Mouse (Mus musculus) lung, postnatal 0 days (tissue): ENCODE measurements around the gene Setd1b. TPM values are rescaled to one million over a fixed set of nuclear protein-coding genes. Genes with fewer than 3 reads are reported as not detected.
A peak's percentile ranks its signal among the peaks of the same experiment; 100 is the strongest.

ENCODE experiments used
- ATAC-seq: fragments of 200-750 bp; cut with Nextera tagmentation; 2 replicates; pipeline ENCODE4 v1.8.0; 2017; ENCODE audit warnings: moderate library complexity
- DNase-seq: peaks from one replicate; pipeline ENCODE4 v3.0.0-alpha.2; 2016; ENCODE audit warnings: low spot score
- H3K27ac ChIP-seq: fragments of 300-500 bp; sonication (generic); 2 replicates; pipeline ENCODE4 v1.5.1; 2014; ENCODE audit warnings: antibody characterized with exemption, mild to moderate bottlenecking, low read length, mixed read lengths
- H3K27me3 ChIP-seq: fragments of 300-500 bp; sonication (generic); replicated peaks from 2 replicates; pipeline ENCODE4 v1.6.1; 2014; ENCODE audit warnings: low read length, mixed read lengths; ENCODE audit not compliant: insufficient read depth
- H3K36me3 ChIP-seq: fragments of 300-500 bp; sonication (generic); 2 replicates; pipeline ENCODE4 v1.6.1; 2014; ENCODE audit warnings: low read length, mixed read lengths; ENCODE audit not compliant: insufficient read depth
- H3K4me1 ChIP-seq: fragments of 300-500 bp; sonication (generic); 2 replicates; pipeline ENCODE4 v1.6.1; 2014; ENCODE audit warnings: antibody characterized with exemption, low read depth, low read length, mixed read lengths; ENCODE audit not compliant: insufficient read depth
- H3K4me2 ChIP-seq: fragments of 300-500 bp; sonication (generic); replicated peaks from 2 replicates; pipeline ENCODE4 v1.6.1; 2014; ENCODE audit warnings: low read depth, mild to moderate bottlenecking, low read length, moderate library complexity, mixed read lengths
- H3K4me3 ChIP-seq: fragments of 300-500 bp; sonication (generic); 2 replicates; pipeline ENCODE4 v1.5.1; 2014; ENCODE audit warnings: low read depth, low read length
- H3K9ac ChIP-seq: fragments of 300-500 bp; sonication (generic); replicated peaks from 2 replicates; pipeline ENCODE4 v1.6.1; 2014; ENCODE audit warnings: low read depth, mild to moderate bottlenecking
- H3K9me3 ChIP-seq: fragments of 300-500 bp; sonication (generic); 2 replicates; pipeline ENCODE4 v1.6.1; 2016; ENCODE audit warnings: low read length, mixed read lengths
- CTCF ChIP-seq: IDR thresholded peaks from 2 replicates; pipeline ENCODE4 v1.5.1; 2016; ENCODE audit warnings: antibody characterized with exemption, mild to moderate bottlenecking
- EP300 ChIP-seq: IDR thresholded peaks from 2 replicates; pipeline ENCODE4 v1.6.1; 2016; ENCODE audit warnings: antibody characterized with exemption, mild to moderate bottlenecking, control low read depth
- WGBS: fragments of 180-500 bp; shearing (Covaris S2); extraction: QIAGEN DNeasy Blood & Tissue Kit; methylation state at CpG from one replicate; pipeline ENCODE4 v1.1.7; 2014; 5-methylcytosine and 5-hydroxymethylcytosine counted together
- polyA plus RNA-seq: library from polyadenylated mRNA; unstranded; fragments of >200 nt; fragmentation: Nextera tagmentation; extraction: Ambion mirVana; gene quantifications from 2 replicates; pipeline ENCODE4 v1.2.1, GENCODE M21; 2015

Gene Setd1b
- polyA plus RNA-seq, 1 experiment from 2014 or later = 6.2 TPM

DNA sequence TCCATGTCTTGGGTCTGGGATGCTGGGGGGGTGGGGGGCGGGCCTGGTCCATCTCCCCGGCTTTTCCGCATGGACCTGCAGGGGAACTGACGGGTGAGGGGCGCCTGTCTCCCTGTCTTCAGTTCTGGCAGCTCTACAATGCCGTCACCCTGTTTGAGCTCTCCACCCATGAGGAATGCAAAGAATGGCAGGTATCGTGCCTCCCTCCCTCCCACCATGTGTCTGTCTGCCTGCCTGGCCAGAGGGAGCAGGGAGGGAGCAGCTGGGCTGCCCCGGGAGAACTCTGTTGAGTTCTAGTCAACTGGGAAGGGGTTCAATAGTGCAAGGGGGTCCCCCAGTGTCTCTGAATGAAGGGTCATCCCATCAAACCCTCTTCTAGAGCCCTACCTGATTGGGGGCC lies 25.9 kb upstream of the Setd1b start:
- Histone ChIP-seq H3K4me2 (peak overlapping the region; percentile 30; the same call in 1 of the 2 replicates), H3K9me3 (no peaks in the 10 kb centered on the region), H3K27me3 (no peaks in the 10 kb centered on the region), H3K4me1 (no peaks in the 10 kb centered on the region), H3K27ac (peak overlapping the region; percentile 57; the same call in 1 of the 2 replicates), H3K36me3 (no peaks in the 10 kb centered on the region), H3K4me3 (no peak overlapping the region), H3K9ac (no peak overlapping the region)
- DNase-seq = peak; percentile 77
- no peak for TF ChIP-seq CTCF
- peak; percentile 57 for TF ChIP-seq EP300
- peak; percentile 61 for ATAC-seq
- 60% methylated on average over 7 of the region's 8 CpGs for WGBS

GRCm38 (mm10) chr5:123117257-123117656 lies 24.7 kb upstream of the Setd1b start:
- DNase-seq = peak; percentile 90
- Histone ChIP-seq H3K27ac (peak overlapping the region; percentile 57), H3K27me3 (no peaks in the 10 kb centered on the region), H3K4me1 (no peaks in the 10 kb centered on the region), H3K4me2 (peak overlapping the region; percentile 4; the same call in 1 of the 2 replicates), H3K9ac (no peak overlapping the region), H3K4me3 (no peak overlapping the region), H3K36me3 (no peaks in the 10 kb centered on the region), H3K9me3 (no peaks in the 10 kb centered on the region)
- ATAC-seq = peak; percentile 83
- WGBS = 14% methylated on average over 10 of the region's 10 CpGs
- no peak for TF ChIP-seq EP300
- TF ChIP-seq CTCF = peak; percentile 96

- H3K9me3 ChIP-seq = no peaks in the 10 kb centered on the region
- H3K36me3 ChIP-seq = no peaks in the 10 kb centered on the region
- H3K4me1 ChIP-seq = no peaks in the 10 kb centered on the region
- H3K27ac ChIP-seq = peak overlapping the region; percentile 57; the same call in 1 of the 2 replicates
- peak; percentile 49 for DNase-seq
- no peaks in the 10 kb centered on the region for H3K27me3 ChIP-seq
- TF ChIP-seq CTCF (no peak), EP300 (no peak)
- ATAC-seq = 0 out of 2 replicates have a peak, but pooled peaks have one; percentile 9
- 62% methylated on average over 8 of the region's 8 CpGs for WGBS
- no peak overlapping the region for H3K4me3 ChIP-seq
- no peak overlapping the region for H3K4me2 ChIP-seq
- no peak overlapping the region for H3K9ac ChIP-seq
Measured at GRCm38 (mm10) chr5:123117773-123118172, 24.2 kb upstream of the Setd1b start.

GRCm38 (mm10) chr5:123118826-123119225 lies 23.2 kb upstream of the Setd1b start:
- no peak for DNase-seq
- Histone ChIP-seq H3K27ac (no peak overlapping the region), H3K4me1 (no peaks in the 10 kb centered on the region), H3K9ac (no peak overlapping the region), H3K27me3 (no peaks in the 10 kb centered on the region), H3K4me2 (no peak overlapping the region), H3K36me3 (no peaks in the 10 kb centered on the region; the same call in 1 of the 2 replicates), H3K4me3 (no peak overlapping the region), H3K9me3 (no peaks in the 10 kb centered on the region)
- no peak for ATAC-seq
- WGBS = 66% methylated on average over 10 of the region's 10 CpGs
- TF ChIP-seq EP300 (no peak), CTCF (no peak)

GRCm38 (mm10) chr5:123120624-123121215 lies 21.3 kb upstream of the Setd1b start:
- ATAC-seq = no peak
- no peak overlapping the region for H3K9ac ChIP-seq
- TF ChIP-seq EP300 = no peak
- H3K9me3 ChIP-seq = no peaks in the 10 kb centered on the region
- H3K36me3 ChIP-seq = no peaks in the 10 kb centered on the region; the same call in 1 of the 2 replicates
- H3K4me3 ChIP-seq = no peak overlapping the region
- 86% methylated on average over 7 of the region's 7 CpGs for WGBS
- no peak for DNase-seq
- no peaks in the 10 kb centered on the region for H3K27me3 ChIP-seq
- no peak overlapping the region for H3K4me2 ChIP-seq
- no peak overlapping the region for H3K27ac ChIP-seq
- no peaks in the 10 kb centered on the region for H3K4me1 ChIP-seq

GRCm38 (mm10) chr5:123122181-123122580 lies 19.8 kb upstream of the Setd1b start:
- 92% methylated on average over 4 of the region's 4 CpGs for WGBS
- no peaks in the 10 kb centered on the region for H3K27me3 ChIP-seq

More at GRCm38 (mm10) chr5:123122181-123122580, 19.8 kb upstream of the Setd1b start:
- H3K9me3 ChIP-seq = no peaks in the 10 kb centered on the region
- no peak overlapping the region for H3K4me3 ChIP-seq
- H3K4me2 ChIP-seq = no peak overlapping the region
- no peaks in the 10 kb centered on the region; the same call in 1 of the 2 replicates for H3K36me3 ChIP-seq
- H3K4me1 ChIP-seq = no peaks in the 10 kb centered on the region
- TF ChIP-seq CTCF (peak; percentile 64), EP300 (no peak)
- H3K9ac ChIP-seq = no peak overlapping the region
- no peak overlapping the region for H3K27ac ChIP-seq
- no peak for DNase-seq
- ATAC-seq = no peak
